Mouse (Mus musculus): ENCODE data around the gene Arpc1b. TPM values are rescaled to one million over a fixed set of nuclear protein-coding genes. Genes with fewer than 3 reads are reported as not detected.
A peak's percentile ranks its signal among the peaks of the same experiment; 100 is the strongest.

Arpc1b gene
- total RNA-seq, 2 experiments from 2014 or later: 78.4 to 98.3 TPM

DNA sequence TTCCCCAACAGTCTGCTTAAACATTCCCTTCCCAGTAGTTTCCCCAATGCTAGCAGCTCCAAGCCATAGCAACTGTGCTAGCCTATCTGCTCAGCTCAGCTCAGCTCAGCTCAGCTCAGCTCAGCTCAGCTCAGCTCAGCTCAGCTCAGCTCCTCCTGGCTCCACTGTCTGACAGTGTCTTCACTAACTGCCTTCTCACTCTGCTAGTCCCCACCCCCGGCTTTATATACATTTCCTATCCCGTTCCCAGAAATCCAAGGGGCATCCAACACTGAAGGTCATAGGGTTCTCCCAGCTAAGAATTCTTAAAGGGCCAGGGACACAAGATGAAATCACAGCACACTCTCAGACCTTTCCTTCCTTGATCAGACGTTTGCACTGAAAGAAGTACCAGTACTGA lies 50.7 kb downstream of the Arpc1b start:
- DNase-seq: no peak

DNA sequence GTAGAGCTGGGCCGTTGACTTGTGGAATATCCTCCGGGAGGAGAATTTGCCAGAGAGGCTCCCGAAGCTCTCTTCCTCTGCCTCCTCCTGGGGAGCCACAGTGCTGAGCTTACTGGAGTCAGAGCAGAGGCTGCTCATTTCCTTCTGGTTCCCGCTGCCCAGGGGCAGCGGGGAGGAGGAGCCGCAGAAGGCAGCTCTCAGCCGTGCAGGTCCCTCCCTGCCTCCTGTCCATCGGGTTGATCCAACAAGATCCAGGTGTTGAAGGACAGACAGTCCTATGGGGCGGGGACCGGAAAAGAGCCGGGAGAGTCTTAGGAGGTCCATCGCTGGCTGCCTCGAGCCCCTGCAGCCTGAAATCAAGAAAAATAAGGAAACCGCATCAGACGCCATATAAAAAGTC lies 51.2 kb downstream of the Arpc1b start:
- no peak for DNase-seq

DNA sequence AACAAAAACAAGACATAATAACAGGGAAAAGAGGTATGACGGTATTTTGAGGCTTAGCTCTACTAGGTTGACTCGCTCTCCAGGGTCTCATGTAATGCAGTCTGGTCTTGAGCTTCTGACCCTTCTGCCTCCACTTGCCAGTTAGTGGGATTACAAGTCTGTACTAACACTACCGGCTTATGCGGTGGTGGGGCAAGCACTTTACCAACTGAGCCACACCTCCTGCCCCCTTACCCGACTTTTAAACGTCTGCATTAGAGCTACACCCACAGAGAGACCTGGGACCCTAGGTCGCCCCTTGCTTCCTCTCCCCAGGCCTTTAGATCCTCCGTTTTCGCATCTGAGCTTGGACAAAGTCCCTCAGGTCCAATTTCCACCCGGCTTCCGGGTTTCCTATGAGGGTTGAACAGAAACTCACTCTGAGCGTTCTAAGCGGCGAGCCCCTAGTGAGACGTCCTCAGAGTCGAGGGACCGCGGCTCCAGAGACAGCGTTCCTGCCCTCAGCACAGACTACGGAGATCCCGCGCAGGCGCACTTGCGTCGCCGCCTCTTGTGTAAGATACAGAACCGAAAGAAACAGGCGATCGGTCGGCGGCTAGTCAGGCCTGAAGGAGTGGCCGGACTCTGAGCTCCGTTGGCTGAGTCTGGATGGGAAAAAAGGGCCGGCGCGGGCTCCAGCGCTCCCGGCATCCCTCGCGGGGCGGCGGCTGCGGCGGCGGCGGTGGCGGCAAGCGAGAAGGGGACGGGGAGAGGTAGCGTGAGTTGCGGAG lies 52.7 kb downstream of the Arpc1b start, which contains the start of the genes Ptcd1 and Cpsf4:
Ptcd1 (minus strand) TSS at position 573 of the 770 bp plus-strand sequence.
Cpsf4 (plus strand) TSS at position 678 of the 770 bp plus-strand sequence.
- peak; percentile 95 for DNase-seq

GRCm38 (mm10) chr5:145167306-145167661 lies 53.3 kb downstream of the Arpc1b start:
- no peak for DNase-seq

DNA sequence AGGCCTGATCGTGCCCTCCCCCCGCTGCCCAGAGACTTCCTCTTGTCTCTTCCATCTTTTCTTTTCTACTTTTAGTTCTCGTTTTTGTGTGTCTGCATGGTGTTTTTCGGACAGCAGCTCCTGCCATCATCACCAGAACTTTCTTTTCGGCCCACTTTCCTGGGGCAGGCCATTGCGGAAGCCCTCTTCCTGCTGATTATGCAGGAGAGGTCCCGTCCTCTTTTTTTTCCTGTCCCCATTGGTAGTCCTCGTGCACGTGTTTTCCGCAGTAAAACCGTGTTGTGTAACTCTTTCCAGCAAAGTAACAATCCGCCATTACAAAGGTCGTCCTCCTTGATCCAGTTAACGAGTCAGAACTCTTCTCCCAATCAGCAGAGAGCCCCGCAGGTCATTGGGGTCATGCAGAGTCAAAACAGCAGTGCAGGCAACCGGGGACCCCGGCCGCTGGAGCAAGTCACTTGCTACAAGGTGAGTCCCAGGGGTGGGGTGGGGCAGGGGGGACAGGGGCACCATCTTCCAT lies 64.5 kb downstream of the Arpc1b start:
- no peak for DNase-seq

Other genes with a start within 250 kb of the Arpc1b start
- 10 to 100 TPM; 15.7 to 20.2 TPM for gene Smurf1, start 148.4 kb upstream of the Arpc1b start, total RNA-seq (2021)
- not detected for gene Gm4871, start 81.5 kb upstream of the Arpc1b start, total RNA-seq (2021)
- not detected for gene 1700018F24Rik, start 71.2 kb upstream of the Arpc1b start, total RNA-seq (2021)
- gene Arpc1a, start 30.4 kb upstream of the Arpc1b start, total RNA-seq (2021): 10 to 100 TPM; 42.7 to 43.7 TPM
- not detected for gene Kpna7, start 30.2 kb upstream of the Arpc1b start, total RNA-seq (2021)
- 10 to 100 TPM; 70.6 to 74.2 TPM for gene Pdap1, start 26.0 kb downstream of the Arpc1b start, total RNA-seq (2021)
- 10 to 100 TPM; 66.9 to 70.9 TPM for gene Bud31, start 26.1 kb downstream of the Arpc1b start, total RNA-seq (2021)
- 10 to 100 TPM in 1 of 2 experiments, 1 to 10 TPM in 1; 9.9 to 11.0 TPM for gene Ptcd1, start 52.9 kb downstream of the Arpc1b start, total RNA-seq (2021)
- 10 to 100 TPM; 11.6 to 13.8 TPM for gene Cpsf4, start 53.0 kb downstream of the Arpc1b start, total RNA-seq (2021)
- 100 to 1,000 TPM; 566 to 668 TPM for gene Atp5j2, start 77.8 kb downstream of the Arpc1b start, total RNA-seq (2021)
- 1 to 10 TPM; 6.1 to 6.6 TPM for gene Zkscan14, start 87.7 kb downstream of the Arpc1b start, total RNA-seq (2021)
- gene Zkscan5, start 90.3 kb downstream of the Arpc1b start, total RNA-seq (2021): 1 to 10 TPM; 7.7 to 9.9 TPM
- 10 to 100 TPM; 13.7 to 16.9 TPM for gene Zfp655, start 117.5 kb downstream of the Arpc1b start, total RNA-seq (2021)
- gene Zscan25, start 166.3 kb downstream of the Arpc1b start, total RNA-seq (2021): 10 to 100 TPM; 10.9 to 12.0 TPM
- not detected for gene Cyp3a57, start 231.1 kb downstream of the Arpc1b start, total RNA-seq (2021)